In the genomic region with DNA sequence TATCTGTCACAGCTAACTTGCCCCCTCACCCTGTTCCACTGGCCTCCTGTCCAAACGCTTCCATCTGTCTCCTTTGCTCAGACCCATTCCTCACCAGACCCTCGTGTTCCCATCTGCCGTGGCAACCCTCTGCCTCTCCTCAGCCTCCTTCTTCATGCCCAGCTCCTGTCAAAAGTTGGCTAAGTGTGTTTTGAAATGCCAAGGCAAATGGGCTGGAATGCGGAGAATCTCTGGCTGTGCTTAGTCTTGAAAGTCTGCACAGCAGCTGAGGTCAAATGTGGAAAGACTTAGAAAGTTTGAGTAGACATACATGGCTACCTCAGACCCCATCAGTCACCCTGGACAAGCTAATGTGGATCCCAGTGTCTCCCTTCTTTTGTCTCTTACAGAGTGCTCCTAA, we compare ENCODE assay signal across 16 mouse cellular contexts. TPM values are rescaled to one million over a fixed set of nuclear protein-coding genes. Genes with fewer than 3 reads are reported as not detected.
DNase-seq lines count a peak whose midpoint lies in the region; ATAC-seq and TF ChIP-seq lines count a peak whose summit lies in the region.
"Had no signal": no experiment of that assay in that cellular context is flagged by ENCODE, and none has a peak within 500 bp of the region (broad histone marks: within the 10 kb centered on the region; RNA-seq: fewer than 3 reads in every experiment).

No protein-coding gene starts in this region.

- H3K4me3 ChIP-seq in gastrocnemius, adult 2 months = peak overlapping the region; percentile 50
- no peak overlapping the region for H3K4me3 ChIP-seq in limb, embryonic 13.5 days
- H3K4me3 ChIP-seq in limb, embryonic 10.5 days = no peak overlapping the region
- H3K4me3 ChIP-seq in heart, embryonic 13.5 days = no peak overlapping the region
- no peak overlapping the region for H3K4me3 ChIP-seq in myocyte
- H3K4me3 ChIP-seq: embryonic facial prominence, embryonic 12.5 days; hindbrain, embryonic 12.5 days; limb, embryonic 12.5 days; stomach, embryonic 15.5 days had no signal

- intact Hi-C loops in gastrocnemius, adult 2 months (cut with DNase I) = loop anchor here (5.0 kb wide), 1 partner anchor 95 kb away; no protein-coding TSS in a partner anchor

- no peaks in the 10 kb centered on the region for H3K36me3 ChIP-seq in limb, embryonic 13.5 days
- H3K36me3 ChIP-seq in limb, embryonic 10.5 days = no peaks in the 10 kb centered on the region
- H3K36me3 ChIP-seq in heart, embryonic 13.5 days = peaks cover 18% of the 10 kb centered on the region
- H3K36me3 ChIP-seq in myocyte (ENCODE audit: control insufficient read depth, insufficient read depth) = no peaks in the 10 kb centered on the region
- H3K36me3 ChIP-seq: embryonic facial prominence, embryonic 12.5 days; hindbrain, embryonic 12.5 days; limb, embryonic 12.5 days; stomach, embryonic 15.5 days had no signal

- H3K79me2 ChIP-seq in myocyte (ENCODE audit: control insufficient read depth, insufficient read depth) = no peaks in the 10 kb centered on the region

- ATAC-seq in limb, embryonic 13.5 days (ENCODE audit: low FRiP score, low read depth) = 0 out of 2 replicates have a peak, but pooled peaks have one; percentile 32
- no peak; the same call in 1 of the 2 replicates for ATAC-seq in heart, embryonic 13.5 days (ENCODE audit: extremely low read depth, insufficient number of reproducible peaks, low FRiP score, low TSS enrichment)
- ATAC-seq in erythroblast, adult 5-6 weeks (replicated peaks; ENCODE audit: low FRiP score, poor library complexity, severe bottlenecking) = no peak
- ATAC-seq in megakaryocyte-erythroid progenitor cell, adult 5-6 weeks (replicated peaks; ENCODE audit: low FRiP score, low TSS enrichment, poor library complexity, severe bottlenecking) = no peak
- ATAC-seq: Patski had no signal

- H3K27ac ChIP-seq in gastrocnemius, adult 2 months = peak overlapping the region; percentile 92
- H3K27ac ChIP-seq in limb, embryonic 13.5 days = no peak overlapping the region
- no peak overlapping the region for H3K27ac ChIP-seq in limb, embryonic 10.5 days
- H3K27ac ChIP-seq in heart, embryonic 13.5 days (replicated peaks) = peak overlapping the region; percentile 96
- H3K27ac ChIP-seq: embryonic facial prominence, embryonic 12.5 days; hindbrain, embryonic 12.5 days; limb, embryonic 12.5 days; stomach, embryonic 15.5 days had no signal

- no peaks in the 10 kb centered on the region for H3K4me1 ChIP-seq in limb, embryonic 13.5 days
- peaks cover 8% of the 10 kb centered on the region; the same call in 1 of the 2 replicates for H3K4me1 ChIP-seq in limb, embryonic 10.5 days
- H3K4me1 ChIP-seq in heart, embryonic 13.5 days = peaks cover 45% of the 10 kb centered on the region
- H3K4me1 ChIP-seq: stomach, embryonic 15.5 days had no signal

- no peaks in the 10 kb centered on the region for H3K27me3 ChIP-seq in limb, embryonic 13.5 days
- H3K27me3 ChIP-seq in limb, embryonic 10.5 days (ENCODE audit: low read depth, poor library complexity, severe bottlenecking) = no peaks in the 10 kb centered on the region
- H3K27me3 ChIP-seq in heart, embryonic 13.5 days (replicated peaks) = no peaks in the 10 kb centered on the region
- H3K27me3 ChIP-seq in myocyte (ENCODE audit: control insufficient read depth, insufficient read depth, insufficient read length) = no peaks in the 10 kb centered on the region
- H3K27me3 ChIP-seq: embryonic facial prominence, embryonic 12.5 days; hindbrain, embryonic 12.5 days; limb, embryonic 12.5 days; Patski; stomach, embryonic 15.5 days had no signal

- H3K9me3 ChIP-seq in limb, embryonic 13.5 days = no peaks in the 10 kb centered on the region
- H3K9me3 ChIP-seq in limb, embryonic 10.5 days (replicated peaks) = no peaks in the 10 kb centered on the region
- H3K9me3 ChIP-seq in heart, embryonic 13.5 days = no peaks in the 10 kb centered on the region
- H3K9me3 ChIP-seq: embryonic facial prominence, embryonic 12.5 days; hindbrain, embryonic 12.5 days; stomach, embryonic 15.5 days had no signal

- no peak for TF ChIP-seq POLR2A in myocyte (IDR thresholded peaks at IDR 0.05; ENCODE audit: insufficient read length, low read depth)

- no peak for TF ChIP-seq CTCF in gastrocnemius, adult 2 months (IDR thresholded peaks at IDR 0.05)

- H3K4me2 ChIP-seq in limb, embryonic 13.5 days (replicated peaks) = no peak overlapping the region
- peak overlapping the region; percentile 59; the same call in 1 of the 2 replicates for H3K4me2 ChIP-seq in heart, embryonic 13.5 days
- no peak overlapping the region for H3K4me2 ChIP-seq in myocyte (ENCODE audit: low read depth)
- H3K4me2 ChIP-seq: embryonic facial prominence, embryonic 12.5 days; hindbrain, embryonic 12.5 days; limb, embryonic 12.5 days; stomach, embryonic 15.5 days had no signal

- H3ac ChIP-seq in myocyte (ENCODE audit: control insufficient read depth, insufficient read length) = no peak overlapping the region

- DNase-seq in gastrocnemius, adult 2 months = peak; percentile 49
- DNase-seq in gastrocnemius, postnatal 10 days = no peak
- DNase-seq in limb, embryonic 10.5 days (ENCODE audit: low spot score) = no peak
- DNase-seq: layer of hippocampus, adult 9-11 months; thymus, postnatal 25 days had no signal

- no peak overlapping the region for H3K9ac ChIP-seq in limb, embryonic 13.5 days
- peak overlapping the region; percentile 75; the same call in 1 of the 2 replicates for H3K9ac ChIP-seq in heart, embryonic 13.5 days
- H3K9ac ChIP-seq: embryonic facial prominence, embryonic 12.5 days; hindbrain, embryonic 12.5 days; limb, embryonic 12.5 days; stomach, embryonic 15.5 days had no signal

- 41% methylated on average over 4 of the region's 4 CpGs for WGBS in limb, embryonic 13.5 days
- WGBS in limb, embryonic 10.5 days = 44% methylated on average over 4 of the region's 4 CpGs
- WGBS in heart, embryonic 13.5 days = 18% methylated on average over 4 of the region's 4 CpGs

TF ChIP-seq in myocyte, 11 proteins besides CTCF, POLR2A, EP300 and RAD21:
- TF ChIP-seq USF1 (IDR thresholded peaks at IDR 0.05; ENCODE audit: low read depth) (no peak), MYOG (IDR thresholded peaks at IDR 0.05; ENCODE audit: control insufficient read depth in 1 of 3, insufficient read depth in 1 of 3, insufficient read length in 2 of 3, low read depth in 2 of 3) (peak in 2 of 3 experiments; percentile 76 to 87), POLR2AphosphoS2 (IDR thresholded peaks at IDR 0.05; ENCODE audit: insufficient read length, low read depth) (no peak), SRF (IDR thresholded peaks at IDR 0.05; ENCODE audit: control insufficient read depth, insufficient read length, low read depth) (no peak), REST (IDR thresholded peaks at IDR 0.05; ENCODE audit: insufficient read depth, insufficient read length) (no peak), TCF12 (IDR thresholded peaks at IDR 0.05; ENCODE audit: insufficient read depth, poor library complexity, severe bottlenecking) (peak; percentile 69), CEBPB (IDR thresholded peaks at IDR 0.05; ENCODE audit: insufficient read depth, poor library complexity, severe bottlenecking) (no peak), E2F4 (IDR thresholded peaks at IDR 0.05; ENCODE audit: insufficient read depth) (no peak), MYOD1 (IDR thresholded peaks at IDR 0.05; ENCODE audit: control insufficient read depth in 1 of 3, insufficient read length in 2 of 3, low read depth in 2 of 3) (peak; percentile 61 to 85 (median 82)), MAX (IDR thresholded peaks at IDR 0.05; ENCODE audit: low read depth) (no peak), TCF3 (IDR thresholded peaks at IDR 0.05; ENCODE audit: insufficient read length, low read depth) (peak; percentile 20)

RNA-seq across cellular contexts. Expression of a gene that starts 21.1 kb away (rescaled TPM):
- total RNA-seq in gastrocnemius, adult 2 months (2021) = 100 to 1,000 TPM; 270 TPM
- total RNA-seq in gastrocnemius, postnatal 10 days (2021) = 100 to 1,000 TPM; 266 TPM
- 18.8 and 21.0 TPM in 2 replicates for polyA plus RNA-seq in limb, embryonic 13.5 days (2015; fragmentation: Nextera tagmentation; extraction: Ambion mirVana)
- polyA plus RNA-seq in limb, embryonic 10.5 days (2016; fragmentation: Nextera tagmentation; extraction: Ambion mirVana) = 4.2 and 6.7 TPM in 2 replicates
- 127 and 145 TPM in 2 replicates for polyA plus RNA-seq in heart, embryonic 13.5 days (2015; fragmentation: Nextera tagmentation; extraction: Ambion mirVana)
- polyA plus RNA-seq in myocyte (2012; fragmentation: generic; extraction: Trizol) = 47.4 TPM
- 1.0 TPM in 1 of 2 replicates, not detected in the other for total RNA-seq in erythroblast, adult 5-6 weeks (2015; ENCODE audit: low replicate concordance)
- 0.26 TPM in 1 of 2 replicates, not detected in the other for total RNA-seq in erythroblast, adult 5-6 weeks (2017; ENCODE audit: low replicate concordance)
- total RNA-seq in megakaryocyte-erythroid progenitor cell, adult 5-6 weeks (2014; fragmentation: Nextera tagmentation) = 1.9 TPM in 1 of 2 replicates, not detected in the other
- 1.7 and 2.0 TPM in 2 replicates for total RNA-seq in megakaryocyte-erythroid progenitor cell, adult 5-6 weeks (2017)
- total RNA-seq: monocyte, adult 5-6 weeks had no signal
- polyA plus RNA-seq: Patski had no signal

Comparison
In these comparisons a context has a peak if more than half of its experiments do, and no peak if none do; other contexts are left out.
1. H3K27ac ChIP-seq: peak in gastrocnemius, adult 2 months (single experiment) and heart, embryonic 13.5 days (single experiment); none in limb, embryonic 13.5 days (single experiment) and limb, embryonic 10.5 days (single experiment).
2. RNA of a gene that starts 21.1 kb away (total RNA-seq): 270 TPM in gastrocnemius, adult 2 months and 266 TPM in gastrocnemius, postnatal 10 days; 1.7 to 2.0 TPM in megakaryocyte-erythroid progenitor cell, adult 5-6 weeks and 0.26 to 1.0 TPM in erythroblast, adult 5-6 weeks; every median in the first group is over 10 times any median in the second.